In the genomic region with DNA sequence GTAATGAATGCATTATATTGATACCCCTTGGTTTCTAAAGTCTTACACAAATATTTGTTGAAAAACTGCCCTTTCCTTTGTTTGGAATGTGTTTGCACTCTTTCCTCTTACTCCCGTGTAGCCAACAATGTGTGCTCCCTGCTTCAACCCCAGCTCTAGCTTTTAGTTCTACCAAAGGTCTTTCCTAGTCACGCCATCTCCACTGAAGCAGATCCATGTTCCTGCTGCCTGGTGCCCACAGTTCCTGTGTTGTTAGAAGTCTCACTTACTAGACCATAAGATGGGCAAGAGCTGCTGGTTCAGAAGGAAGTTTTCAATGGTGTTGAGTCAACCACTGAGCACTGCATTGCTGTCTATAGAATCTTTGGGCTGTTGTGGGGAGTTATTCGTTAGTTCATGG, we compare ENCODE assay signal across 21 mouse cellular contexts.
"Had no signal": no experiment of that assay in that cellular context is flagged by ENCODE, and none has a peak within 500 bp of the region (broad histone marks: within the 10 kb centered on the region; RNA-seq: fewer than 3 reads in every experiment).

No protein-coding gene starts in this region.

- ATAC-seq: intestine, embryonic 16.5 days; midbrain, embryonic 13.5 days; midbrain, embryonic 16.5 days had no signal

- H3K27me3 ChIP-seq: hindbrain, embryonic 15.5 days; limb, embryonic 12.5 days; limb, embryonic 15.5 days; lung, embryonic 15.5 days; midbrain, embryonic 13.5 days had no signal

- H3K9ac ChIP-seq: hindbrain, embryonic 15.5 days; limb, embryonic 12.5 days; limb, embryonic 15.5 days; liver, embryonic 14.5 days; lung, embryonic 15.5 days; midbrain, embryonic 13.5 days had no signal

- H3K4me1 ChIP-seq: hindbrain, embryonic 15.5 days; limb, embryonic 12.5 days; limb, embryonic 15.5 days; lung, embryonic 15.5 days; megakaryocyte, embryonic 14.5 days; midbrain, embryonic 10.5 days; midbrain, embryonic 13.5 days had no signal

- H3K36me3 ChIP-seq: hindbrain, embryonic 15.5 days; limb, embryonic 12.5 days; limb, embryonic 15.5 days; lung, embryonic 15.5 days; midbrain, embryonic 10.5 days; midbrain, embryonic 13.5 days had no signal

- DNase-seq: left cerebral cortex, postnatal 4 days; lung, adult 18-20 months; lung, postnatal 10 days; lung, postnatal 36 days; right cerebral cortex, adult 18-20 months; right cerebral cortex, postnatal 14 days; right cerebral cortex, postnatal 4 days; thymus, adult 2 months; thymus, postnatal 14 days had no signal

- H3K27ac ChIP-seq: hindbrain, embryonic 15.5 days; limb, embryonic 12.5 days; limb, embryonic 15.5 days; liver, embryonic 14.5 days; lung, embryonic 15.5 days; midbrain, embryonic 10.5 days; midbrain, embryonic 13.5 days had no signal

- H3K9me3 ChIP-seq: hindbrain, embryonic 15.5 days; limb, embryonic 12.5 days; limb, embryonic 15.5 days; lung, embryonic 15.5 days; midbrain, embryonic 10.5 days; midbrain, embryonic 13.5 days had no signal

- H3K4me2 ChIP-seq: hindbrain, embryonic 15.5 days; limb, embryonic 12.5 days; limb, embryonic 15.5 days; liver, embryonic 11.5 days; lung, embryonic 15.5 days; midbrain, embryonic 13.5 days had no signal

- H3K4me3 ChIP-seq: hindbrain, embryonic 15.5 days; limb, embryonic 12.5 days; limb, embryonic 15.5 days; lung, embryonic 15.5 days; megakaryocyte, embryonic 14.5 days; midbrain, embryonic 10.5 days; midbrain, embryonic 13.5 days; myocyte had no signal
